Mouse (Mus musculus) T-helper 2 cell (primary cell): ENCODE measurements around the gene Nipa2.

Experiments used
- in situ Hi-C: fragments of 300-600 bp; cut with MboI, MseI; formaldehyde crosslinking; loops from one replicate; pipeline ENCODE4 v1.15.1; 2025; ENCODE audit warnings: high pct_unique_total_duplicates

Gene Nipa2

GRCm38 (mm10) chr7:55962004-55962908, at the start of gene Nipa2:
Gene Nipa2 (minus strand): TSS chr7:55962476.
- in situ Hi-C loops = loop anchor here (10.0 kb wide), 1 partner anchor 157 kb away; no protein-coding TSS in a partner anchor

GRCm38 (mm10) chr7:56011018-56011333, 48.7 kb upstream of the Nipa2 start:
- in situ Hi-C loops = loop anchor here (25.0 kb wide), 1 partner anchor 749 kb away; no protein-coding TSS in a partner anchor

- in situ Hi-C loops = loop anchor here (25.0 kb wide), 1 partner anchor 748 kb away; no protein-coding TSS in a partner anchor
Observed at GRCm38 (mm10) chr7:56010318-56011017, 48.2 kb upstream of the Nipa2 start.

GRCm38 (mm10) chr7:55998997-55999396, 36.7 kb upstream of the Nipa2 start:
- in situ Hi-C loops = no loop called here

- in situ Hi-C loops = no loop called here
Observed at GRCm38 (mm10) chr7:55995013-55995412, 32.7 kb upstream of the Nipa2 start.

GRCm38 (mm10) chr7:55991858-55992257, 29.6 kb upstream of the Nipa2 start:
- in situ Hi-C loops = no loop called here

GRCm38 (mm10) chr7:55991129-55991528, 28.9 kb upstream of the Nipa2 start:
- in situ Hi-C loops = no loop called here

GRCm38 (mm10) chr7:55986526-55987214, 24.4 kb upstream of the Nipa2 start:
- in situ Hi-C loops = loop anchor here (5.0 kb wide), 1 partner anchor 56 kb away; no protein-coding TSS in a partner anchor

- in situ Hi-C loops = loop anchor here (5.0 kb wide), 1 partner anchor 58 kb away; no protein-coding TSS in a partner anchor
Observed at GRCm38 (mm10) chr7:55984754-55985153, 22.5 kb upstream of the Nipa2 start.

GRCm38 (mm10) chr7:55983107-55983506, 20.8 kb upstream of the Nipa2 start:
- in situ Hi-C loops = no loop called here

GRCm38 (mm10) chr7:55982010-55982700, 19.9 kb upstream of the Nipa2 start:
- in situ Hi-C loops = no loop called here

GRCm38 (mm10) chr7:55981511-55981910, 19.2 kb upstream of the Nipa2 start:
- in situ Hi-C loops = no loop called here

- in situ Hi-C loops = no loop called here
Observed at GRCm38 (mm10) chr7:55974429-55974828, 12.2 kb upstream of the Nipa2 start.

GRCm38 (mm10) chr7:55969415-55969814, 7.1 kb upstream of the Nipa2 start:
- in situ Hi-C loops = loop anchor here (10.0 kb wide), 1 partner anchor 165 kb away; no protein-coding TSS in a partner anchor

- in situ Hi-C loops = loop anchor here (10.0 kb wide), 1 partner anchor 164 kb away; no protein-coding TSS in a partner anchor
Observed at GRCm38 (mm10) chr7:55968258-55968901, 6.1 kb upstream of the Nipa2 start.

GRCm38 (mm10) chr7:55966866-55967460, 4.7 kb upstream of the Nipa2 start:
- in situ Hi-C loops = loop anchor here (10.0 kb wide), 1 partner anchor 162 kb away; no protein-coding TSS in a partner anchor

GRCm38 (mm10) chr7:55960506-55960905, 1.8 kb downstream of the Nipa2 start:
- in situ Hi-C loops = loop anchor here (10.0 kb wide), 1 partner anchor 156 kb away; no protein-coding TSS in a partner anchor

- in situ Hi-C loops = loop anchor here (10.0 kb wide), 1 partner anchor 155 kb away; no protein-coding TSS in a partner anchor
Observed at GRCm38 (mm10) chr7:55959801-55960200, 2.5 kb downstream of the Nipa2 start.

- in situ Hi-C loops = no loop called here
Observed at GRCm38 (mm10) chr7:55957916-55958315, 4.4 kb downstream of the Nipa2 start.

- in situ Hi-C loops = no loop called here
Observed at GRCm38 (mm10) chr7:55957178-55957577, 5.1 kb downstream of the Nipa2 start.
